Mouse (Mus musculus): ENCODE measurements around the gene Arhgap6.

DNA sequence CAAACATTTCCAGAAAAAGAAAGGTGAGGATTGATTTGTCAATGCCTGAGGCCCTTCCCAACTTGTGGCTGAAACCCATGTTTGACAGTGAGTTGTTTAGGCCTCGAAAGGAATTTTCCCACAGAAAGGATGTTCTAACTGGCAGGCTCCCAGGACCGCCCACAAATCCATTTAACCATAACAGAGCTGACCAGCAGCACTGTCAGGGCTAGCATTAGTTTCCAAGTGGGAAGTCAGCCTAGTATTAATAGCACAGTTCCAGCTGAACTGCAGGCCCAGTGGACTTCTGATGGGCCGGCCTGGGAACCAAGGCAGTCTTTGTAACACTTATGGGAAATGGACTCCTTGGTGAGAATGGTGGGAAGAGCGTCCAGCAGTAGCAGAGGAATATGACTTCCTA, 317.8 kb downstream of the Arhgap6 start:
- no peak for TF ChIP-seq MAFK (IDR thresholded peaks at IDR 0.05; ENCODE audit: insufficient read depth, low read depth, low read length)
- TF ChIP-seq ZC3H11A (IDR thresholded peaks at IDR 0.05; ENCODE audit: borderline replicate concordance, low read depth, low read length) = no peak
